Mouse (Mus musculus) cortical plate, adult 2 months (tissue): ENCODE results near the gene Yeats2.

Experiments
- CTCF ChIP-seq: fragments of 200-500 bp; IDR thresholded peaks from 2 replicates; pipeline ENCODE4 v1.5.1; 2011; ENCODE audit warnings: mild to moderate bottlenecking, control low read depth, low read length; ENCODE audit not compliant: insufficient read depth; ENCODE audit errors: extremely low read depth
- POLR2A ChIP-seq: fragments of 200-500 bp; IDR thresholded peaks from 2 replicates; pipeline ENCODE4 v1.6.1; 2011; ENCODE audit warnings: mild to moderate bottlenecking, low read length, control low read depth; ENCODE audit not compliant: insufficient read depth; ENCODE audit errors: extremely low read depth

DNA sequence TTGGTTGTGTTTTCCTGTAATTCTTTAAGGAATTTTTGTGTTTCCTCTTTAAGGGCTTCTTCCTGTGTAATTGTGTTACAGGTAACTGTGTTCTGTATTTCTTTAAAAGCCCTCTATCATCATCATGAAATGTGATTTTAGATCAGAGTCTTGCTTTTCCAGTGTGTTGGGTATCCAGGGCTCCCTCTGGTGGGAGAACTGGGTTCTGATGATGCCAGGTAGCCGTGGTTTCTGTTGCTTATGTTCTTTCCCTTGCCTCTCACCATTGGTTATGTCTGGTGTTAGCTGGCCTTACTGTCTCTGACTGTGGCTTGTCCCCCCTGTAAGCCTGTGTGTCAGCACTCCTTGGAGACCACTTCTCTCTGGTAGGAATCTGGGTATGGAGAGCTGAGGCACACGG is 44.5 kb downstream of the Yeats2 start:
- peak; percentile 63 for TF ChIP-seq CTCF
- TF ChIP-seq POLR2A = no peak
